2 mouse cellular contexts compared by ENCODE assay signal in genomic region chr5:5539771-5540170, GRCm38 (mm10).
A peak's percentile ranks its signal among the peaks of the same experiment; 100 is the strongest.
TF ChIP-seq lines count a peak whose summit lies in the region.

No protein-coding gene starts in this region.

TF ChIP-seq in MEL, 35 proteins besides CTCF, POLR2A, EP300 and RAD21:
- TF ChIP-seq TCF12 (IDR thresholded peaks at IDR 0.05; ENCODE audit: low read depth, low read length) (0 out of 2 replicates have a peak, but pooled peaks have one; percentile 20), CHD1 (IDR thresholded peaks at IDR 0.05; ENCODE audit: low read depth, low read length) (no peak), MXI1 (IDR thresholded peaks at IDR 0.05; ENCODE audit: low read depth, low read length) (no peak), JUND (IDR thresholded peaks at IDR 0.05; ENCODE audit: low read depth, low read length) (no peak), GATA1 (IDR thresholded peaks at IDR 0.05; ENCODE audit: low read depth, low read length) (peak; percentile 74), SMC3 (IDR thresholded peaks at IDR 0.05; ENCODE audit: low read depth, low read length) (no peak), HCFC1 (IDR thresholded peaks at IDR 0.05; ENCODE audit: low read depth, low read length) (no peak), NRF1 (IDR thresholded peaks at IDR 0.05; ENCODE audit: insufficient read depth, low read depth, low read length, poor library complexity, severe bottlenecking) (no peak)

TF ChIP-seq in myocyte, 11 proteins besides CTCF, POLR2A, EP300 and RAD21:
- no peak for TF ChIP-seq USF1 (IDR thresholded peaks at IDR 0.05; ENCODE audit: low read depth)
- no peak for TF ChIP-seq POLR2AphosphoS2 (IDR thresholded peaks at IDR 0.05; ENCODE audit: insufficient read length, low read depth)
- TF ChIP-seq REST (IDR thresholded peaks at IDR 0.05; ENCODE audit: insufficient read depth, insufficient read length): no peak
- TF ChIP-seq E2F4 (IDR thresholded peaks at IDR 0.05; ENCODE audit: insufficient read depth): no peak
- no peak for TF ChIP-seq TCF12 (IDR thresholded peaks at IDR 0.05; ENCODE audit: insufficient read depth, poor library complexity, severe bottlenecking)
- no peak for TF ChIP-seq CEBPB (IDR thresholded peaks at IDR 0.05; ENCODE audit: insufficient read depth, poor library complexity, severe bottlenecking)
- no peak for TF ChIP-seq MYOD1 (IDR thresholded peaks at IDR 0.05; ENCODE audit: control insufficient read depth in 1 of 3, insufficient read length in 2 of 3, low read depth in 2 of 3)
TF ChIP-seq in myocyte: peak in this region for 0.
